Mouse (Mus musculus): ENCODE data around the gene Cdkal1. TPM values are rescaled to one million over a fixed set of nuclear protein-coding genes. Genes with fewer than 3 reads are reported as not detected.

Cdkal1 gene
- polyA plus RNA-seq, 1 experiment = 13.5 TPM

DNA sequence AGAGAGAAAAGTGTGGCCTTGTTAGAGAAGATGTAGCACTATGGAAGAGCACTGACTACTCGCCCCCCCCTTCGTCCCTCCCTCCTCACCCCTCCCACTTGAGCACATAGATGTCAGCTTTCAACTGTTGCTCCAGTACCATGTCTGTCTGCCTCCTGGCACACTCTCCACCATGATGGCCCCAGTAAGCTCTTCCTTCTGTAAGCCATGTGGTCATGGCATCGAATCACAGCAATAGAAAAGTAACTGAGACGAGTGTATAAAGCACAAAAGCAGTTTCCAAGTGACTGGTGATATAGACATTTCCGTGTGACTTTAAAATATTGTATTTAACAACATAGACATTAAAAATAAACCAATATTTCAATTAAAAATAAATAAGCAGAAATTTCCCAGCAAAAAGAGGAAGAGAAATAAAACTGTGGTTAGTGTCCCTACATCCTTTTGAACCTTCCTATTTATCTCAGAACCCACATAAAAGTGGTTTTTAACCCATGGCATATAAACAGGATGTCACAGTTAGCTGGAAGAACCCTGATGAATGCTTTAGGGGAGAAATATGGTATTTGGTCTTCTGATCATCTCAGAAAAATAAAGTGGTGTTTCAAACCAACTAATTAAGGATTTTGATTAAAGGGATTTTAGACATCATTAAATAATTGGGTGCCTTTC lies 129.2 kb downstream of the Cdkal1 start:
- peaks cover 19% of the 10 kb centered on the region for H3K4me1 ChIP-seq (ENCODE audit: control insufficient read depth, insufficient read depth, low read length)
- no peak overlapping the region for H3K4me3 ChIP-seq (ENCODE audit: insufficient read depth, low read length)
- H3K27ac ChIP-seq (ENCODE audit: insufficient read depth, low read depth, low read length) = no peak overlapping the region
- TF ChIP-seq POLR2A (IDR thresholded peaks at IDR 0.05; ENCODE audit: borderline replicate concordance, low read depth, low read length) (no peak), CTCF (IDR thresholded peaks at IDR 0.05; ENCODE audit: low read depth, low read length) (no peak)

GRCm38 (mm10) chr13:29724855-29725254 lies 130.6 kb downstream of the Cdkal1 start:
- Histone ChIP-seq H3K27ac (ENCODE audit: insufficient read depth, low read depth, low read length) (no peak overlapping the region), H3K4me3 (ENCODE audit: insufficient read depth, low read length) (no peak overlapping the region), H3K4me1 (ENCODE audit: control insufficient read depth, insufficient read depth, low read length) (peaks cover 19% of the 10 kb centered on the region)
- no peak for TF ChIP-seq CTCF (IDR thresholded peaks at IDR 0.05; ENCODE audit: low read depth, low read length)
- TF ChIP-seq POLR2A (IDR thresholded peaks at IDR 0.05; ENCODE audit: borderline replicate concordance, low read depth, low read length) = no peak

- Histone ChIP-seq H3K27ac (ENCODE audit: insufficient read depth, low read depth, low read length) (no peak overlapping the region), H3K4me3 (ENCODE audit: insufficient read depth, low read length) (no peak overlapping the region), H3K4me1 (ENCODE audit: control insufficient read depth, insufficient read depth, low read length) (peaks cover 19% of the 10 kb centered on the region)
- TF ChIP-seq POLR2A (IDR thresholded peaks at IDR 0.05; ENCODE audit: borderline replicate concordance, low read depth, low read length) = no peak
- no peak for TF ChIP-seq CTCF (IDR thresholded peaks at IDR 0.05; ENCODE audit: low read depth, low read length)
Observed at GRCm38 (mm10) chr13:29723150-29723549, 132.3 kb downstream of the Cdkal1 start.

DNA sequence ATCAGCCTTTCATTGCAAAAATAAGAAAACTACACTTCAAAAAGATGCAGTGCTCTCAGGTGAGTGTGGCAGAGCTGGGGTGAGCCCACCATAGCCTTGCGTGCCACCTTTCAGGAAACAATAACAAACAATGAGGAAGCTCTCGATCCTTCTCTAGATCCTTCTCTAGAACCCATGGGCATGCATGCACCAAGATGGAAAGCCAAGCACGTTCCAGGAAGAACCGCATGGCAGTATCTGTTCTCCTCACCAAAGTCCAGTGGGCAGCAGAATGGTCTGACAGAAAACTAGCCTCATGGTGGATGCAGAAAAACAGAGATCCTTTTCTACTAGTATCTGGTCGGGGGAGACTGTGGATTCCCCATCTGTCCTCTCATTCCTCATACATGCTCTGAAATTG lies 134.3 kb downstream of the Cdkal1 start:
- TF ChIP-seq CTCF (IDR thresholded peaks at IDR 0.05; ENCODE audit: low read depth, low read length) (no peak), POLR2A (IDR thresholded peaks at IDR 0.05; ENCODE audit: borderline replicate concordance, low read depth, low read length) (no peak)
- Histone ChIP-seq H3K4me1 (ENCODE audit: control insufficient read depth, insufficient read depth, low read length) (peaks cover 14% of the 10 kb centered on the region), H3K27ac (ENCODE audit: insufficient read depth, low read depth, low read length) (no peak overlapping the region), H3K4me3 (ENCODE audit: insufficient read depth, low read length) (no peak overlapping the region)

DNA sequence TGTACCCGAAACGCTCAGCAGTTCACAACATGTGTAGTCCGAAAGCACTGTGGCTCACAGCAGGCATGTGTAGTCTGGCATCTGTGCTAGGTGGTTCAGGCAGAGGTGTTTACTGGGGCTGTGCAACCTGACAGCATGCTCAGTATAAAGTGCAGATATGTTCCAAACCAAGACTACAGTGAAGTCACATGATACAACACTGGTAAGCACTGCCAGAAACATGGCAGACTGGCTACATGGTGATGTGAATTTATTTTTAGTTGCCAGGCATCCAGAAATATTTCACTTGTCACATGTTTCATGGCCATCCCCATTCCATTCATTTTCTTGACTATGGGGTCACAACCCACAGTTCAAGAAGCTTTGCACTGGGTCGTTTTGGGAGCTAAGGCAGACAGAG lies 138.9 kb downstream of the Cdkal1 start:
- H3K4me1 ChIP-seq (ENCODE audit: control insufficient read depth, insufficient read depth, low read length) = peaks cover 12% of the 10 kb centered on the region
- no peak overlapping the region for H3K4me3 ChIP-seq (ENCODE audit: insufficient read depth, low read length)

DNA sequence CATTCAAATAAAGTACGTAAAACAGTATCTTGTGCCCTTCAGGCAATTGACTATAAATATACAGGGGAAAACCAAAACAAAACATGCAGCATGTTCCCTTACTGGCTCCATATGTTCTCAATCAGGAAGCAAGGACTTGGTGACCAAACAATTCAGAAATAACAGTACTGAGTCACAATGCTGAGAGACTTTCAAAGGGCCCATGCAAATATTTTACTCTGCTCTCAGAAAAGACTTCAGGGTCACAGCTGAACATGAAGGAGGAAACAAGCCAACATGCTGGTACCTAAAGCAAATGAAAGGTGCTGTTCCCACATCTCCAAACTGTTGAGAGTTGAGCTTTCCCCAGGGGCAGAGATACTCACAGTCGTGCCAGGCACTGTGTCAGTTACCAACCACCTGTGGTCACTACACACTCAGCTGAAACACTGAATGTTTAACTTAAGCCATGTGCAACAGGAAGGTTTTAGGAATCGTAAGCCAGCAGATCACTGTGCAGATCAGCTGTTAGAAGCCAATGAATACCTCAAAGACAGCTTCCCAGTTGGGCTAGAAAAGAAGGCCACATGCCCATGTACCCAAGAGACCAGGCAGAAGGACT lies 140.1 kb downstream of the Cdkal1 start:
- H3K27ac ChIP-seq (ENCODE audit: insufficient read depth, low read depth, low read length) = peak overlapping the region; percentile 22
- no peak for TF ChIP-seq POLR2A (IDR thresholded peaks at IDR 0.05; ENCODE audit: borderline replicate concordance, low read depth, low read length)
- TF ChIP-seq CTCF (IDR thresholded peaks at IDR 0.05; ENCODE audit: low read depth, low read length) = no peak
- H3K4me1 ChIP-seq (ENCODE audit: control insufficient read depth, insufficient read depth, low read length) = peaks cover 12% of the 10 kb centered on the region
- no peak overlapping the region for H3K4me3 ChIP-seq (ENCODE audit: insufficient read depth, low read length)

More for the DNA sequence above, 138.9 kb downstream of the Cdkal1 start:
- H3K27ac ChIP-seq (ENCODE audit: insufficient read depth, low read depth, low read length) = no peak overlapping the region
- TF ChIP-seq POLR2A (IDR thresholded peaks at IDR 0.05; ENCODE audit: borderline replicate concordance, low read depth, low read length) (no peak), CTCF (IDR thresholded peaks at IDR 0.05; ENCODE audit: low read depth, low read length) (no peak)

- no peak for TF ChIP-seq POLR2A (IDR thresholded peaks at IDR 0.05; ENCODE audit: borderline replicate concordance, low read depth, low read length)
- no peak for TF ChIP-seq CTCF (IDR thresholded peaks at IDR 0.05; ENCODE audit: low read depth, low read length)
- no peak overlapping the region for H3K4me3 ChIP-seq (ENCODE audit: insufficient read depth, low read length)
- H3K27ac ChIP-seq (ENCODE audit: insufficient read depth, low read depth, low read length) = no peak overlapping the region
- no peaks in the 10 kb centered on the region for H3K4me1 ChIP-seq (ENCODE audit: control insufficient read depth, insufficient read depth, low read length)
Observed at GRCm38 (mm10) chr13:29707620-29708019, 147.9 kb downstream of the Cdkal1 start.

GRCm38 (mm10) chr13:29701400-29701799 lies 154.1 kb downstream of the Cdkal1 start:
- Histone ChIP-seq H3K27ac (ENCODE audit: insufficient read depth, low read depth, low read length) (no peak overlapping the region), H3K4me1 (ENCODE audit: control insufficient read depth, insufficient read depth, low read length) (peaks cover 19% of the 10 kb centered on the region), H3K4me3 (ENCODE audit: insufficient read depth, low read length) (no peak overlapping the region)
- no peak for TF ChIP-seq POLR2A (IDR thresholded peaks at IDR 0.05; ENCODE audit: borderline replicate concordance, low read depth, low read length)
- TF ChIP-seq CTCF (IDR thresholded peaks at IDR 0.05; ENCODE audit: low read depth, low read length) = no peak

DNA sequence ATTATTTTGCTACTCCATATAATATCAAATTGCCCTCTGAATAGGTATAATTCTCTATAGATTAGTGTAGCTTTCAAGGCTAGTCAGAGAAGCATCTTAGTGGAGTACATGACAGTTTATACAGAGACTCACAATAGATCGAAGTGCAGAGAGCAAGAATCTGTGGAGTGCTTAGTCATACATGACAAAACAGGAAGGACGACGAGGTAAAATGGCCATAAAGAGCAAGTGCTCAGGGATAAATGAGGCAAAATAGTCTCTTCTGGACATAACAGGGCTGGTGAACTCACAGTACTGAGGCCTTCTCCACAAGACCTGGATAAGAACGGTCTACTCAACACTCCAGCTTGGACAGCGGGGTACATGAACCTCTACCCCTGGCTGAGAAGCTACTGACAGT lies 155.6 kb downstream of the Cdkal1 start:
- H3K4me1 ChIP-seq (ENCODE audit: control insufficient read depth, insufficient read depth, low read length) = peaks cover 19% of the 10 kb centered on the region
- H3K27ac ChIP-seq (ENCODE audit: insufficient read depth, low read depth, low read length) = no peak overlapping the region
- no peak overlapping the region for H3K4me3 ChIP-seq (ENCODE audit: insufficient read depth, low read length)
- TF ChIP-seq CTCF (IDR thresholded peaks at IDR 0.05; ENCODE audit: low read depth, low read length) (no peak), POLR2A (IDR thresholded peaks at IDR 0.05; ENCODE audit: borderline replicate concordance, low read depth, low read length) (no peak)

- Histone ChIP-seq H3K4me3 (ENCODE audit: insufficient read depth, low read length) (no peak overlapping the region), H3K4me1 (ENCODE audit: control insufficient read depth, insufficient read depth, low read length) (peaks cover 19% of the 10 kb centered on the region), H3K27ac (ENCODE audit: insufficient read depth, low read depth, low read length) (no peak overlapping the region)
- TF ChIP-seq POLR2A (IDR thresholded peaks at IDR 0.05; ENCODE audit: borderline replicate concordance, low read depth, low read length) (no peak), CTCF (IDR thresholded peaks at IDR 0.05; ENCODE audit: low read depth, low read length) (no peak)
Observed at GRCm38 (mm10) chr13:29698307-29698985, 157.0 kb downstream of the Cdkal1 start.

Data from bone marrow macrophage, adult 2 months (primary cell).